Mouse (Mus musculus) 3134 (cell line): Measurements from ENCODE around the gene Rab10.
"Not testable (repeated sequence)": the region's sequence is repeated elsewhere in the genome, so short reads cannot be mapped to it uniquely, and the experiment has no call there.

ENCODE experiments used
- DNase-seq: peaks from one replicate; pipeline ENCODE4 v3.0.0-alpha.2; 2011; ENCODE audit warnings: low spot score; ENCODE audit not compliant: insufficient read length; ENCODE audit errors: extremely low read depth

Gene Rab10

GRCm38 (mm10) chr12:3297622-3298021 lies 12.1 kb downstream of the Rab10 start:
- DNase-seq, result not testable (repeated sequence)

GRCm38 (mm10) chr12:3296056-3296455 lies 13.7 kb downstream of the Rab10 start:
- DNase-seq, result no peak

DNA sequence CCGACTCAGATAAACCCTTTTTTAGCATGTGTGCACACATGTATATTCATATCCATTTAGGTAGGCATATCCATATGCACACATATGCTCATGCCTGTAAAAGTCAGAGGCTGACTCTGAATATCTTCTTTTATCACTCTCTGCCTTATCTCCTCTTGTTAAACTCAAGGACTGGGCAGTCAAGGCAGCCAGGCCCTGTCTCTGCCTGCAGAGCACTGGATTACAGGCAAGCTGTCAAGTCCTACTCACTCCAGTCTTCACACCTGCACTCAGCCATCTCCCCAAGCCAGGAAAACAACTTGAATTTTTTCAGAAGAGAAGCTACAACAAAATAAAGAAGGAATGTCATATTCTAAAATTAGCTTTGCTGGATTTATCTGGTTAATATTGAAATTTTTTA lies 17.9 kb downstream of the Rab10 start:
- no peak for DNase-seq

GRCm38 (mm10) chr12:3291038-3291437 lies 18.7 kb downstream of the Rab10 start:
- DNase-seq, result no peak

- DNase-seq, result no peak
Measured at GRCm38 (mm10) chr12:3288440-3288839, 21.3 kb downstream of the Rab10 start.

GRCm38 (mm10) chr12:3285919-3286318 lies 23.9 kb downstream of the Rab10 start:
- DNase-seq, result no peak

DNA sequence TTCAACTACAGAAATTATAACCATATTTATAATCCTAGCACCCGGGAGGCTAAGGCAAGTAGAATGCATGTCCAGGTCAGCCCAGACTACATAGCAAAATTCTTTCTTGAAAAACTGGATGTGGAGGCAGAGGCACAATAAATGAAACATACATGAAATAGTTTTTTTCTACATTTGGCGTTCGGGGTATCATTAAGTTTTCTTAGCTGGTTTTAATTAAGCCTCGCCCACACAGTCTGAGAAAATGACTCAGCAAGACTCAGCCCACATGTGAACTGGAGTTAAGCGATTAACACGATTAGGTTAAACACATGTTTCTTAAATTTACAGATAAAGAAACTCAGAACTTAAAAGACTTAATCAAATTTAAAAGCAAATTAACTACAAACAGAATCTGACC lies 24.4 kb downstream of the Rab10 start:
- DNase-seq, result no peak

DNA sequence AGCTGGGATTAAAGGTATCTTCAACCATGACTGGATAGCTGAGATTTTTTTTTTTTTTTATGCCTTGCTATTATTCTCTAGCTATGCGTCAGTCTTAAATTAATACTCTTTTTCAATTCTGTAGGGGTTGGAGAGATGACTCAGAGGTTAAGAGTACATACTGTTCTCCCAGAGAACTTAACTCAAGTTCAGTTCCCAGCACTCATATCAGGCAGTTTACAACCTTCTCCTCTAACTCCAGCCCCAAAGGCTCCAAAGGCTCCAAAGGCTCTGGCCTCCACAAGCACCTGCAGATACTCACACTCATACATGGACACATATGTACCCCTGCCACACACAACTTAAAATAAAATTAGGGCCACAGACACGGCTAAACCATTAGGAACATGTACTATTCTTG lies 25.3 kb downstream of the Rab10 start:
- DNase-seq, result no peak

DNA sequence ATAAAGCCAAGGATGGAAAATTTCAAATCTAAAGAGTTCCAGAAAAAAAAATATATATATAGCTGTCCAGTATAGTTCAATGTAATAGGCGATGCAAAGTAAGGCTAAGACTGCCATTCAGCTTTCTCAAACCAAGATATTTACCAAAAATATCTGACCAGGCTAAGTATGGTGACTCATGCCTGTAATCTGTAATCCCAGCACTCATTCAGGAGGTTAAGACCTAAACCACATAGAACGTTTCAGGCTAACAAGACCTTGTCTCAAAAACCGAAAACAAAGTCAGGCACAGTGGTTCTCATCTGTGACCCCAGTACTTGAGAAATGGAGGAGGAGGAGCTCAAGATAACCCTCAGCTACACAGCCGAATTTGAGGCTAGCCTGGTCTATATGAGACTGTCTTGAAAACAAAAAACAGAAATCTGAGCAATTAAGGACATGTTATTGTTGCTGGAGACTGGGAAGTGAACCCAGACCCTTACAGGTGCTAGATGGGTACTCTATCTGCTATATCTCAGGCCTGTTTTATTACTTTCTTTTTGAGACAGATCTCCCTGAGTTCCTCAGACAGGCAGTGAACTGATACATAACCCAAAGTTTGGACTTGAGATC lies 25.8 kb downstream of the Rab10 start:
- DNase-seq, result no peak

GRCm38 (mm10) chr12:3282954-3283353 lies 26.8 kb downstream of the Rab10 start:
- no peak for DNase-seq

GRCm38 (mm10) chr12:3282520-3282919 lies 27.2 kb downstream of the Rab10 start:
- no peak for DNase-seq

GRCm38 (mm10) chr12:3278880-3279339 lies 30.9 kb downstream of the Rab10 start:
- no peak for DNase-seq

GRCm38 (mm10) chr12:3270818-3271217 lies 39.0 kb downstream of the Rab10 start:
- no peak for DNase-seq

DNA sequence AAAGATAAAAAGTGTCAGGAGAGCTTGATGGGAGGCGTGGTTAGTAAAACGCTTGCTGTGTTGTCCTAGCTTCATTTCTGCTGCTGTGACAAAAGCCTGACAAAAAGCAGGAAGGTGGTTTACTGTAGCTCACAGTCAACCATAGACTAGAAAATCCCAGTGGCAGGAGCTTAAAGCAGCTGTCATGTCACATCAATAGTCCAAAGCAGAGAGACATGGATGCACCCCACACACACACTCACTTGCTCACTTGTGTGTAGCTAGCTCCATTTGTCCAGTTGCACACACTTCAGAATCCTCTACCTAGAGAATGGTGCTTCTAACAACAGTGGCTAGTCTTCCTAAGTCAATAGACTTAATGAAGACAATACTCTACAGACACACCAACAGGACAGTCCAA lies 42.4 kb downstream of the Rab10 start:
- DNase-seq, result no peak

DNA sequence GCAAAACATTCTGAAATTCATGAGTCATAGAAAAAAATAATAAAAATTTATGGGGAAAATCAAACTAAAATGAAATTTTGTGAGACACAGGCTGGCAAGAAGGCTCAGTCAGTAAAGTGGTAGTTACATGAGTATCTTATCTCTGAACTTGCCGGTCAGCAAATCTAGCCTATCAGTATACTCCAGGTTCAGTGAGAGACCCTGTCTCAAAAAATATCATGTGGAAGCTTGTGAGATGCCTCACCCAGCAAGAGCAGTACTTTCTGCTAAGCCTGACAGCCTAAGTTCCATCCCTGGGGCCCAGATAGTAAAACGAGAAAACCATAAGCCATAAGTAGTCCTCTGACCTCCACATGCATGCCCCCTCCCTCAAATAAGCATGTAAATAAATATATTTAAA lies 44.6 kb downstream of the Rab10 start:
- no peak for DNase-seq

DNA sequence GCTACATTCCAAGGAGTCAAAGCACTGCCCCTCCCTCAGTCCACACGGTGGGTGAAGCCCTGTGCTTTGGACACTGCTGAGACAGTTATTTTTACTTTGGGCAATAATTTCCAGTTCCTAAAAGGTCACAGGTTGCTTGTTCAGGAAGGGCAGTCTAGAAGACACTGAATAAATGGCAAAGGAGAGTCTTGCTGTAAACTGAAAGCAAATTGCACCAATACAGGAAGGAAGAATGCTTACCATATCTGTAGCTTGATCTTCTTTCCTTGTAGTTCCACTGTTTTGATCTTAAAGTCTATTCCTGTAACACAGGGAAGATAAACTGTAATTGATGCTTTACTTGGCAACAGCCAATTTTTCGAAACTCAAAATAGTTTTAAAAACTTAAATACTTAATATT lies 45.3 kb downstream of the Rab10 start:
- no peak for DNase-seq

DNA sequence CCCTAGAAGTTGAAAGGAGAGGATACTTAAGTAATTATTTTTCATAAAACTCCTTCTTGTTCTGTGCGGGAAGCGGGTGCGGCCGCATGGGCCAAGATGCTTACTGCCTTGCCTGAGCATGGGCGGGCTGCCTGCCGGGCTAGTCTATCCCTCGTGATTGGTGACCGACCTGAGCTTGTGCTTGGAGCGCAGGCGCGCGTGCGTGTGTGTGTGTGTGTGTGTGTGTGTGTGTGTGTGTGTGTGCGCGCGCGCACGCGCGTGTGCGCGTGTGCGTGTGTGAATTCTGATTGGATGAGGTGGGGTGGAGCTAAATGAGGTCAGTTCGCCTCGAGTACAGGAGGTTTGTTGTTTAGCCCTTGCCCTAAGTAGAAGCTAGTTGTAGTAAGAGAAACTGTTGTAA lies 48.2 kb downstream of the Rab10 start:
- peak; percentile 7 for DNase-seq

DNA sequence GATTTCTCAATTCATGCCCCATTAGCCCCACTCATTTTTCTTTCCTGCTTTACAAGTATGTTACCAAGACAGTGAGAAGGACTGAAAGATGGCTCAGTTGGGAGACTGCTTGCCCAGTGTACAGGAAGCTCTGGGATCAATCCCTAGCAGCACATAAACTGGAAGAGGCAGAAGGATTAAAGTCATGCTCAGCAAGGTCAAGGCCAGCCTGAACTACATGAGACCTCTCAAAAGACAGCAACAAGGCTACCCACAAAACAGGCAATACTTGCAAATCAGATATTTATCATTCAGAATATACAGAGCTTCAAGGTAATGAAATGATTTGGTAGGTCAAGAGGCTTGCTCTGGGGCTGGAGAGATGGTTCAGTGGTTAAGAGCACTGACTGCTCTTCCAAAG lies 53.8 kb downstream of the Rab10 start:
- DNase-seq, result no peak

DNA sequence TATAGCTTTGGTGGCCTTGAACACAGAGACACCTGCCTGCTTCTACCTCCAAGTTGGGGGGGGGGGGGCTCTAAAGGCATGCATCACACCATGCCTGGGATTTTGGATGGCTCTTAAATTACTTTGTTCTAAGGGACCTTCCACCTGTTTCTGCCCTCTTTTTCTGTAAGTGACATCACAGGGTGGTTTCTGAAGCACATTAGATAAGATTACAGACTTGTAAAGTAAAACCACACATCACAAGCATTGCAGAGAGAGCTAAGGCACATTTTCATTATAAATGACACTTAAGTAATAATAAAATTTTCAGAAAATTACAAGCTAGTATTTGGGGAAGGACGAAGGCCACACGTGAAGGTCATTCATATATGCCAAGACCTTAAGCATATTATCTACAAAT lies 54.3 kb downstream of the Rab10 start:
- DNase-seq, result no peak

DNA sequence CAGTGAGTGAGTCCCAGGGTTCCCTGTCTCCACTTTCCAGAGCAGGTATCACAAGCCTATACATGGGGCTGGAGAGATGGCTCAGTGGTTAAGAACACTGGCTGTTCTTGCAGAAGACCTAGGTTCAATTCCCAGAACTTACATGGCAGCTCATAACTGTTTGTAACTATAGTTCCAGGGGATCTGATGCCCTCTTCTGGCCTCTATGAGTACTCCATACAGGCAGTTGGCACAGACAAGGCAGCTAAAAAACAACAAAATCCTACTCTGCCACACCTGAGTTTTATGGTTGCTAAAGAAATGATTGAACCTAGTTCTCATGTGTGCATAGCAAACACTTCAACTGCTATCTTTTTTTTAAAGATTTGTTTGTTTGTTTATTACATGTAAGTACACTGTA lies 56.2 kb downstream of the Rab10 start:
- no peak for DNase-seq

DNA sequence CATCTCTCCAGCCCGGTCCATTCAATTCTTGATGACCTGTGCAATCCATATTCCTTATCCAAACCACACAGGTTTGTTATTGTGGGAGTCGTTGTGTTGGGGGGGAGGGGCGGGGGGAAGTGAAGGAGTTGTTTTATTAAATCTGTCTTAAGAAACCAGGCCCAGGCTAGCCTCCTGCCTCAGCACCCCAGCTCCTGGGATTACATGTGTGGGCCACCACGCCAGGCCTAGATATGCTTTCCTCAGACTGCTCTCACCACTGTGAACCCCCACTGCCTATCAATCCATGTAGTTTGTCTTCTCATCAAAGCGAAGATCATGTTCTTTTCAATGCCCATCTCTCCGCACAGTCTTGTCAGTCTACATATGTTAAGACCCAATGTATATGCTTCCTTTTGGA lies 63.7 kb downstream of the Rab10 start:
- no peak for DNase-seq

- DNase-seq, result no peak
Measured at GRCm38 (mm10) chr12:3239544-3239943, 70.2 kb downstream of the Rab10 start.

DNA sequence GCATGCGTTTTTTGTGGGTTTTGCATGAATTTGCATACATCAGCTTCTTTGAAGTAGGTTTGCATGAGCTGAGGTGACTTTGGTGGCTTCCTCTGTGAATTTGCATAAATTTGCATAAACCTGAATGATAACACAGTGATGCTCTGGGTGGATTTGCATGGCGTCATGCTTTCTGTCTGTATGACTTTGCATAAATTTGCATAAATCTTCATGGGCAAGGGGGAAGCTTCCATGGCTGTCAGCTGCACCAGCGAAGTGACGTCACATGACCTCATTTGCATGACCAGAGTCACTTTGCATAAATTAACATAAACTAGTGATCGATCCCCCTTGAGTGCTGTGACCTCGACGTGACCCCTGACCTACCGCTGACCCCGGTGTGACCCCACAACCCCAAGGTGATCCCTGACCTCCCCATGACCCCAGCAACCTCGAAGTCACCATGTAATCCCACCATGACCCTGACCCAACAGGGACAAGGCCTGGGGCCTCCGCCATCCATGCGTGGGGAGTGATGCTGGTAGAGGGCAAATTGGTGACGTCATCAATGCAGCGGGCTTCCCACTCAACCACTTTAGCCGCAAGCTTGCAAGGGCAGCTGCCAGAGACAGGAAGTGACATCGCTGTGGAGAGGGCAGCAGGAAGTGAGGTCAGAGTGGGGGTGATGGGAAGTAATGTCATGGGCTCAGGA lies 71.3 kb downstream of the Rab10 start:
- no peak for DNase-seq
